Mouse (Mus musculus): ENCODE measurements at regions not wholly inside any gene's neighbourhood (a gene's known extent, or its start where the extent isn't known, plus 50 kb on each side); places are given as distances from the start of the nearest gene placed in this dataset.

- Histone ChIP-seq H3K27ac (ENCODE audit: insufficient read depth, low read depth, low read length) (no peak overlapping the region), H3K4me3 (ENCODE audit: insufficient read depth, low read depth, low read length) (no peak overlapping the region), H3K4me1 (ENCODE audit: control insufficient read depth, insufficient read depth, low read length) (no peaks in the 10 kb centered on the region)
- TF ChIP-seq POLR2A (IDR thresholded peaks at IDR 0.05; ENCODE audit: insufficient read depth, low read depth, low read length), result no peak
- no peak for TF ChIP-seq CTCF (IDR thresholded peaks at IDR 0.05; ENCODE audit: insufficient read depth, low read depth, low read length)
- WGBS, result 72% methylated on average over 4 of the region's 4 CpGs
Observed at GRCm38 (mm10) chr1:76958706-76959105, 556.2 kb downstream of the Epha4 start.

DNA sequence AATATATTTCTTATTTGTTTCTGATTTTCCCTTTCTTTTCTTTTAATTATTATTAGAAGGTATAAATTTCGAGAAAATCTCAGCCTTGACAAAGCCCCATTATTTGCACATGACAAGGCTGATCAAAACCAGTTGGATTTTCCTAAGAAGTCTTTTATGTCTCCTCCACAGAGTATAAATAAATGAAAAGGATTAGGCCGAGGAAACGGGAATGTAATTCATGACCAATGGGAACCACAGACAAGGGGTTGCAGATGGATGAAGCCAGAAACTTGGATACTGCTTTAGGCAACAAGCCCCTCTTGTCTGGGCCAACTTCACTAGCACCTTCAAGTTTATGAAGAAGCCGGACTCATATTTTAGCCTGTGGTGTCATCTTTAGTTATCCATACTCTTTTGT, 542.4 kb downstream of the Epha4 start:
- TF ChIP-seq CTCF (IDR thresholded peaks at IDR 0.05; ENCODE audit: insufficient read depth, low read depth, low read length), result no peak
- TF ChIP-seq POLR2A (IDR thresholded peaks at IDR 0.05; ENCODE audit: insufficient read depth, low read depth, low read length), result no peak
- 72% methylated on average over 4 of the region's 4 CpGs for WGBS
- H3K4me1 ChIP-seq (ENCODE audit: control insufficient read depth, insufficient read depth, low read length), result no peaks in the 10 kb centered on the region
- no peak overlapping the region for H3K4me3 ChIP-seq (ENCODE audit: insufficient read depth, low read depth, low read length)
- H3K27ac ChIP-seq (ENCODE audit: insufficient read depth, low read depth, low read length), result no peak overlapping the region

- Histone ChIP-seq H3K4me3 (ENCODE audit: insufficient read depth, low read depth, low read length) (no peak overlapping the region), H3K4me1 (ENCODE audit: control insufficient read depth, insufficient read depth, low read length) (no peaks in the 10 kb centered on the region), H3K27ac (ENCODE audit: insufficient read depth, low read depth, low read length) (no peak overlapping the region)
- TF ChIP-seq POLR2A (IDR thresholded peaks at IDR 0.05; ENCODE audit: insufficient read depth, low read depth, low read length) (no peak), CTCF (IDR thresholded peaks at IDR 0.05; ENCODE audit: insufficient read depth, low read depth, low read length) (no peak)
- WGBS, result 89% methylated on average over 12 of the region's 12 CpGs
Observed at GRCm38 (mm10) chr1:76975077-76975945, 539.6 kb downstream of the Epha4 start.

DNA sequence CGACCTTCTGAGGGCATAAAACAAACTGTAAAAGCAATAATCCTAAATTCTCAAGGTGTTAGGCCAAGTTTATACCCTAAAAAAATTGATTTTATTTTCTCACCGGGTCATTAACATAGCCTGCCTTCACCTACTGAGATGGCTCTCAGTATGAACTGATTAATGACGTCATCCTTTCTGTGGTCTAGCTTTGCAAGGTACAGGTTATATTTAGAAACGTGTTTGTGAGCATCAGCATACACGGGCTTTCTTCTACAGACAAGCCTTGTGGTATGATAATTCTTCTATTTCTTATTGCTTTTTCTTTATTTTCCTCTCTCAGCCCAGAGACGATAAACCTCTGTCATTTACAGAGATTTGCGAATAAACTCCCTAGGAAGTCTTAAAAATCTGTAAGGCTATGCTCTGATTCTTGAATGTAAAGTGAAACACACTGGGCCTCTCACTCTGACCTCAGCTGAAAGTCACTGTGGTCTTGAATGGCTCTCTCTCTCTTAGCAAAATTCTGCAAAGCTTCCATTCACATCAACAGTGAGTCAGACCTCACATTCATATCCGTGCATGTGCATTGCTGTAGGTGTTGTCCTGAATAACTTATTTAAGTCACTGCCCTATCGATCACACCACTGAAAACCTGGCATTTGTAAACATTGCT, 534.3 kb downstream of the Epha4 start:
- Histone ChIP-seq H3K27ac (ENCODE audit: insufficient read depth, low read depth, low read length) (no peak overlapping the region), H3K4me1 (ENCODE audit: control insufficient read depth, insufficient read depth, low read length) (no peaks in the 10 kb centered on the region), H3K4me3 (ENCODE audit: insufficient read depth, low read depth, low read length) (no peak overlapping the region)
- TF ChIP-seq CTCF (IDR thresholded peaks at IDR 0.05; ENCODE audit: insufficient read depth, low read depth, low read length) (no peak), POLR2A (IDR thresholded peaks at IDR 0.05; ENCODE audit: insufficient read depth, low read depth, low read length) (no peak)
- 83% methylated on average over 9 of the region's 9 CpGs for WGBS

- 88% methylated on average over 2 of the region's 2 CpGs for WGBS
- Histone ChIP-seq H3K4me3 (ENCODE audit: insufficient read depth, low read depth, low read length) (no peak overlapping the region), H3K27ac (ENCODE audit: insufficient read depth, low read depth, low read length) (no peak overlapping the region), H3K4me1 (ENCODE audit: control insufficient read depth, insufficient read depth, low read length) (no peaks in the 10 kb centered on the region)
- no peak for TF ChIP-seq CTCF (IDR thresholded peaks at IDR 0.05; ENCODE audit: insufficient read depth, low read depth, low read length)
- TF ChIP-seq POLR2A (IDR thresholded peaks at IDR 0.05; ENCODE audit: insufficient read depth, low read depth, low read length), result no peak
Observed at GRCm38 (mm10) chr1:76993776-76994175, 521.1 kb downstream of the Epha4 start.

GRCm38 (mm10) chr1:77008001-77008400, 506.9 kb downstream of the Epha4 start:
- 94% methylated on average over 6 of the region's 6 CpGs for WGBS
- Histone ChIP-seq H3K4me1 (ENCODE audit: control insufficient read depth, insufficient read depth, low read length) (no peaks in the 10 kb centered on the region), H3K27ac (ENCODE audit: insufficient read depth, low read depth, low read length) (no peak overlapping the region), H3K4me3 (ENCODE audit: insufficient read depth, low read depth, low read length) (no peak overlapping the region)
- TF ChIP-seq CTCF (IDR thresholded peaks at IDR 0.05; ENCODE audit: insufficient read depth, low read depth, low read length) (no peak), POLR2A (IDR thresholded peaks at IDR 0.05; ENCODE audit: insufficient read depth, low read depth, low read length) (no peak)

- Histone ChIP-seq H3K4me1 (ENCODE audit: control insufficient read depth, insufficient read depth, low read length) (no peaks in the 10 kb centered on the region), H3K4me3 (ENCODE audit: insufficient read depth, low read depth, low read length) (no peak overlapping the region), H3K27ac (ENCODE audit: insufficient read depth, low read depth, low read length) (no peak overlapping the region)
- 59% methylated on average over 8 of the region's 8 CpGs for WGBS
- TF ChIP-seq CTCF (IDR thresholded peaks at IDR 0.05; ENCODE audit: insufficient read depth, low read depth, low read length) (no peak), POLR2A (IDR thresholded peaks at IDR 0.05; ENCODE audit: insufficient read depth, low read depth, low read length) (no peak)
Observed at GRCm38 (mm10) chr1:77010608-77011214, 504.2 kb downstream of the Epha4 start.

DNA sequence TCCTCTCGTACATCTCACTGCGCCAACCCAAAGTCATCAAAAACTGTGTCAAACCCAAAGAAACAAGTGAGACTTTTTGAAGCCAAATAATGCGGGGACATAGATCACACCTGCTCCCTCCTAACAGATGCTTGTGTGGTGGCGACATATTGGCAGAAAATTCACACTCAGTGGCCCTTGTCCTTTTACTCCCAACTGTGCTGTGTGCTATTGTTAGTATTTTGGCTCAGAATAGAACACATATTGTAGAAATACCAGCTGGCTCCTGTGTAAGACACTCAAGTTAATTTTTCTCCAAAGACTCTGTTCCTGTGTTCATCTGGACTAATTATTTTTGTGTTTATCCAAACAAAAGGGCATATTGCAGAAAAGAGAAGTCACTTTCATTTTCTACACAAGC, 487.2 kb downstream of the Epha4 start:
- Histone ChIP-seq H3K4me1 (ENCODE audit: control insufficient read depth, insufficient read depth, low read length) (no peaks in the 10 kb centered on the region), H3K27ac (ENCODE audit: insufficient read depth, low read depth, low read length) (no peak overlapping the region), H3K4me3 (ENCODE audit: insufficient read depth, low read depth, low read length) (no peak overlapping the region)
- 85% methylated on average over 4 of the region's 4 CpGs for whole genome bisulfite sequencing
- no peak for TF ChIP-seq POLR2A (IDR thresholded peaks at IDR 0.05; ENCODE audit: insufficient read depth, low read depth, low read length)
- no peak for TF ChIP-seq CTCF (IDR thresholded peaks at IDR 0.05; ENCODE audit: insufficient read depth, low read depth, low read length)

- Histone ChIP-seq H3K4me1 (ENCODE audit: control insufficient read depth, insufficient read depth, low read length) (no peaks in the 10 kb centered on the region), H3K27ac (ENCODE audit: insufficient read depth, low read depth, low read length) (no peak overlapping the region), H3K4me3 (ENCODE audit: insufficient read depth, low read depth, low read length) (no peak overlapping the region)
- 66% methylated on average over 6 of the region's 6 CpGs for WGBS
- TF ChIP-seq CTCF (IDR thresholded peaks at IDR 0.05; ENCODE audit: insufficient read depth, low read depth, low read length) (no peak), POLR2A (IDR thresholded peaks at IDR 0.05; ENCODE audit: insufficient read depth, low read depth, low read length) (no peak)
Observed at GRCm38 (mm10) chr1:77028216-77028615, 486.7 kb downstream of the Epha4 start.

Measured in olfactory bulb, adult 2 months (tissue).